Mouse (Mus musculus): Measurements from ENCODE around the gene Ephb4. TPM values are rescaled to one million over a fixed set of nuclear protein-coding genes. Genes with fewer than 3 reads are reported as not detected.
A peak's percentile ranks its signal among the peaks of the same experiment; 100 is the strongest.

Ephb4 gene
- polyA plus RNA-seq (2016; fragmentation: Nextera tagmentation; extraction: Ambion mirVana), result 86.9 and 99.6 TPM in 2 replicates

DNA sequence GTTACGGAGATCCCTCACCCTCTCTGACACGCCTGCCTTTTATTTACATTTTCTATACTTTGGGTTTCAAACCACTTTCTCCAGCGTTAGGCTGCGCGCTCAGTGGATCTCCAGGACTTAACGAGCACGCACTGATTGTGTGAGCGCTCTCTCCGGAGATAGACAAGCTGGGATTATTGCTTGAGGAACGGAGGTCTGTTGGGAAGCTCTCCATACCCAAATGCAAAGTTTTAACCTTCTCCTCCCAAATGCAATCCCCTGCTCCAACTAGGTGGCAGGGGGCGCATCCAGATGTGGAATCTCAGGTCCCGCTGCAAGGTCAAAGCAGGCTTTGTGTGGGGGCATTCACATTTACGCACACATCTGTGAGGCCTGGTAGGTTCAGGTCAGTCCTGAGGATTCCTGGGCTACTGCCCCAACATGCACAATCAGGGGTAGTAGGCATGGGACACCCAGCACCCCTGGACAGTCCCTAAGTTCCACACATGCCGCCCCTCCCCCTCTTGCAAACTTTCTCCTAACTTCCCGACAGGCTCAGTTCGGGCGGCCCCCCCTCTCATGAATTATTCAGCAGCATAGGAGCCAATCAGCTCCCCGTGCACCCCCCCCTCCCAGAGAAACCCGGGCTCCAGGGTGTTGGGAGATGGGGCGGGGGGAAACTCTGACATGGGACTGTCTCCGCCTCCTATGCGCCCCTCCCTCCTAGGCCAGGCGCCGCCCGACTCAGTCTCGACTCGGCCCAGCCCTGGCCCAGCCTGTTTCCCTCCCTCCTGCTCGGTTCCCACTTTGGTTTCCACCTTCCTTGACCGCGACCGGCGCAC lies at the start of gene Ephb4:
Gene Ephb4, plus strand, starts transcription at position 726 of the 821 bp plus-strand sequence.
- H3K4me1 ChIP-seq (replicated peaks), result peaks cover 67% of the 10 kb centered on the region
- no peaks in the 10 kb centered on the region; the same call in 1 of the 2 replicates for H3K27me3 ChIP-seq
- H3K4me2 ChIP-seq, result peak within 1 kb of the TSS; percentile 92
- peak within 1 kb of the TSS; percentile 89 for H3K4me3 ChIP-seq (replicated peaks)
- peak within 1 kb of the TSS; percentile 99 for H3K27ac ChIP-seq
- peak; percentile 95 for ATAC-seq (ENCODE audit: insufficient number of reproducible peaks, insufficient read depth, low FRiP score, low TSS enrichment, low read depth)
- peaks cover 13% of the 10 kb centered on the region for H3K36me3 ChIP-seq
- WGBS, result under 1% methylated on average over 31 of the region's 32 CpGs
- no peaks in the 10 kb centered on the region for H3K9me3 ChIP-seq
- H3K9ac ChIP-seq (replicated peaks), result peak within 1 kb of the TSS; percentile 97

DNA sequence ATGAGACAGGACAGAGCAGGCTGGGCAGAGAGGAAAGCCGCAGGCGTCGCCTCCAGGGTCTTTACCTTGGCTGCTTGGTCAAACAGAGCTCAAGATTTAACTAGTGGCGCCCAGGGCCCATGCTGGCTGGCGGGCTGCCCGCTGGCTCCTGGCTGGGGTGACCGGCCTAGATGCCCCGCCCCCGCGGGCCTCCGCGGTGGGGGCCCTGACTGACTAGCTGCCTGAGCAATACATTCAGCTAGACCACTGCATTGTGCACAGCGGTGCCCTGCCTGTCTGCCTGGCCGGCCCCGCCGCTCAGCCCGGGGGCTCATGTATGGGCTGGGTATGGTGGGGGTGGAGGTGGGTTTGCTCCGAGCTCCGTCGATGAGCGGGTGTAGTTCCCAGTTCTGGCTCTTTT lies 48.7 kb upstream of the Ephb4 start:
- Histone ChIP-seq H3K36me3 (peaks cover 97% of the 10 kb centered on the region), H3K4me3 (replicated peaks) (no peak overlapping the region), H3K27ac (no peak overlapping the region), H3K9me3 (no peaks in the 10 kb centered on the region), H3K9ac (replicated peaks) (no peak overlapping the region), H3K27me3 (no peaks in the 10 kb centered on the region), H3K4me2 (no peak overlapping the region), H3K4me1 (replicated peaks) (peaks cover 25% of the 10 kb centered on the region)
- no peak for ATAC-seq (ENCODE audit: insufficient number of reproducible peaks, insufficient read depth, low FRiP score, low TSS enrichment, low read depth)
- WGBS, result 87% methylated on average over 21 of the region's 21 CpGs

DNA sequence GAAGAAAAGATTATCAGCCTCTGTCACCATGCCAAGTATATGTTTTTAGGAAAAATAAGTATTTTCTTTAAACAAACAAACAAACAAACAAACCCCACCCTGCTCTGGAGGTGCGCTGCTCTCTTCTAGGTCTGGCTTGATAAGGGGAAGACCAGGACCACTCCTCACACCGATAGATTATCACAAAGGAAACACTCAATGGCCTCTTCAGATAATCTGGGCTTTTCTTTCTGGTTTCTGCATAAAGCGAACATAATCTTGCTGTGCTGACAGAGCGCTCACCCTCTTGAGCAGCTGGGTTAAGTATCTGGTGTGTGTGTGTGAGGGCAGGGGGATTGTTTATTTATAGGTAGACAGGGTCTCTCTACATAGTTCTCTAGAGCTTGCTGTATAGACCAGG lies 46.3 kb upstream of the Ephb4 start:
- Histone ChIP-seq H3K4me1 (replicated peaks) (peaks cover 34% of the 10 kb centered on the region), H3K27me3 (no peaks in the 10 kb centered on the region), H3K9me3 (0 out of 2 replicates have a peak, but pooled peaks cover 2% of the 10 kb centered on the region), H3K36me3 (peaks cover 78% of the 10 kb centered on the region), H3K9ac (replicated peaks) (no peak overlapping the region), H3K4me3 (replicated peaks) (no peak overlapping the region), H3K4me2 (no peak overlapping the region), H3K27ac (no peak overlapping the region)
- no peak for ATAC-seq (ENCODE audit: insufficient number of reproducible peaks, insufficient read depth, low FRiP score, low TSS enrichment, low read depth)
- WGBS, result 88% methylated on average over 4 of the region's 4 CpGs

DNA sequence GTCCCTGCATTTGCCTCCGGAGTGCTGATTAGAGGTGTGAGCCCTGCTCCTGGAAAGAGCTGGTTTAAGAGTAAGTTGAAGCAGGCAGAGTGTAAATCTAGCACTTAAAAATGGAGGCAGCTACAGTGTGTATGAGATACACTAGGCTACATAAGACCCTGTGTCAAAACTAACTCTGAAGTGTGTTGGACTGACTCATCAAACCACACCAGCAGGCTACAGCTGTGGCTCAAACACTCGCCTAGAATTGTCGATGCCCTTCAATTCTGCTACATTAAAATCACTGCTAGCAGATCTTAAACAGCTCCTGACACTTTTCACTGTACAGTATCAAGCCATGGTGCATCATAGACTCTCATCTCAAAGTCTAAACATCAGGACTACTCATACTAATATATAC lies 45.7 kb upstream of the Ephb4 start:
- peaks cover 34% of the 10 kb centered on the region for H3K4me1 ChIP-seq (replicated peaks)
- peak overlapping the region; percentile 25; the same call in 1 of the 2 replicates for H3K27ac ChIP-seq
- ATAC-seq (ENCODE audit: insufficient number of reproducible peaks, insufficient read depth, low FRiP score, low TSS enrichment, low read depth), result no peak
- H3K36me3 ChIP-seq, result peaks cover 78% of the 10 kb centered on the region
- peak overlapping the region; percentile 67; the same call in 1 of the 2 replicates for H3K4me2 ChIP-seq
- H3K27me3 ChIP-seq, result no peaks in the 10 kb centered on the region
- 0 out of 2 replicates have a peak, but pooled peaks cover 7% of the 10 kb centered on the region for H3K9me3 ChIP-seq
- 0 out of 2 replicates have a peak overlapping the region, but pooled peaks have one; percentile 31 for H3K9ac ChIP-seq (replicated peaks)
- H3K4me3 ChIP-seq (replicated peaks), result peak overlapping the region; percentile 95; the same call in 1 of the 2 replicates
- 87% methylated on average over 3 of the region's 3 CpGs for WGBS

DNA sequence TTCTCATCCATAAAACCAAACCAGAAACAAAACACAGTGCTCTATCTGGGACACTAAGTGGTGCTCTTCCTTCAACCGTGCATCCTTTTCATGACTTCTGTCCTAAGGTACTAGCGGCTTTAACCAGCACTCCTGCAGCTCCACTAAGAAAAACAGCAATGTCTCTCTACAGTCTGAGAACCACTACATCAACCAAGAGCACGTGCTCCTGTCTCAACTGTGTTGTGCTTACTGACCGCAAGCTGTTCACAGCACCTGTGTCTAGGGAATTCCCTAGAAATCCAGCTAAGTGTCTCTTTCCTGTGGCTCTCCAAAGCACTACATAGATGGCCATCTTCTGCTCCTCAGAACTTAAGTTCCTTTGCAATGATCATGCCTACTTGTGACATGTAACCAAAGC lies 45.1 kb upstream of the Ephb4 start:
- H3K4me2 ChIP-seq, result peak overlapping the region; percentile 67
- H3K4me1 ChIP-seq (replicated peaks), result peaks cover 34% of the 10 kb centered on the region
- peak overlapping the region; percentile 25; the same call in 1 of the 2 replicates for H3K27ac ChIP-seq
- peak overlapping the region; percentile 42 for H3K9ac ChIP-seq (replicated peaks)
- H3K36me3 ChIP-seq, result peaks cover 78% of the 10 kb centered on the region
- peak overlapping the region; percentile 95 for H3K4me3 ChIP-seq (replicated peaks)
- WGBS, result 53% methylated on average over 4 of the region's 4 CpGs
- H3K9me3 ChIP-seq, result 0 out of 2 replicates have a peak, but pooled peaks cover 7% of the 10 kb centered on the region
- no peak for ATAC-seq (ENCODE audit: insufficient number of reproducible peaks, insufficient read depth, low FRiP score, low TSS enrichment, low read depth)
- H3K27me3 ChIP-seq, result no peaks in the 10 kb centered on the region

DNA sequence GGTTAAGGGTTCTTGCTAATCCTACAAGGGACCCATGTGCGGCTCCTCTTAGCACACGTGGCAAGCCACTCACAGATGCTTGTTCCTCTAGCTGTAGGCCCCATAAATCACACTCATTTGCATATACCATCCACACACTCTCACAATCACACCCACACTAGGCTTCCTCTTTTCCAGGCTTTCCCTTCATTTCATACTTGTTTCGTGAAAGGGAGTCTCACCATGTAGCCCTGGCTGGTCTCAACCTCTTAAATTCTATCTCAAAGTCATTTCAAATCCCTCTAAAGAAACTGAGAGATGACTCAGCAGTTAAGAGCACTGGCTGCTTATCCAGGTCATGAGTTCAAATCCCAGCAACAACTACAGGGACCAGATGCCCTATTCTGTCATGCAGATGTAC lies 44.1 kb upstream of the Ephb4 start:
- Histone ChIP-seq H3K9ac (replicated peaks) (0 out of 2 replicates have a peak overlapping the region, but pooled peaks have one; percentile 1), H3K27me3 (no peaks in the 10 kb centered on the region), H3K36me3 (peaks cover 78% of the 10 kb centered on the region), H3K9me3 (0 out of 2 replicates have a peak, but pooled peaks cover 7% of the 10 kb centered on the region), H3K4me2 (peak overlapping the region; percentile 67), H3K4me1 (replicated peaks) (peaks cover 34% of the 10 kb centered on the region), H3K4me3 (replicated peaks) (peak overlapping the region; percentile 95), H3K27ac (no peak overlapping the region)
- no peak for ATAC-seq (ENCODE audit: insufficient number of reproducible peaks, insufficient read depth, low FRiP score, low TSS enrichment, low read depth)
- WGBS, result 45% methylated on average over 3 of the region's 3 CpGs

DNA sequence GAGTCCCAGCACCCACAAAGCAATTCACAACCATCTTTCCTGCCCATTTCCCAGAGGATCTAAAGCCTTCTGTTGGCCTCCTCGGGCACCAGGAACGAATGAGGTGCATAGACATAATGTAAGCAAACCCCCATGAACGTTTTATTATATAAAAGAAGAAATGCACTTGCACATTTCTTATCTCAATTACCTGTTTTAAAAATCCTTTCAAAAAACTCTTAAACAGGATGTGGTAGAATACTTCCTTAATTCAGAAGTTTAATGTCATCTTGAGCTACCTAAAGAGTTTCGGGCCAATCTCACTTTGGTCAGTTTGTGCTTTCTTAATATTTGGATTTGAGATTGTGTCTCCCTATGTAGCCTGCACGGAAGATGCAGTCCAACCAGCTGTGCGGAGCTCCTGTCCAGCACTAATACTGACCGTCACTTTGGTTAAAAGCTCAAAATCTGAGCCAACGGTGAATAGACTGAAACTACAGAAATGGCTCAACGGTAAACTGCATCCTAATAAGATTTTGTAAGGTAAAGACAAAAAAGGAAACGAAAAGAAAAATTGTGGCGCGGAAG lies 43.4 kb upstream of the Ephb4 start:
- Histone ChIP-seq H3K4me2 (peak overlapping the region; percentile 67), H3K27me3 (no peaks in the 10 kb centered on the region), H3K9ac (replicated peaks) (peak overlapping the region; percentile 97), H3K36me3 (peaks cover 78% of the 10 kb centered on the region), H3K4me3 (replicated peaks) (peak overlapping the region; percentile 95), H3K4me1 (replicated peaks) (peaks cover 36% of the 10 kb centered on the region), H3K9me3 (0 out of 2 replicates have a peak, but pooled peaks cover 7% of the 10 kb centered on the region), H3K27ac (peak overlapping the region; percentile 93)
- WGBS, result 18% methylated on average over 12 of the region's 12 CpGs
- no peak for ATAC-seq (ENCODE audit: insufficient number of reproducible peaks, insufficient read depth, low FRiP score, low TSS enrichment, low read depth)

DNA sequence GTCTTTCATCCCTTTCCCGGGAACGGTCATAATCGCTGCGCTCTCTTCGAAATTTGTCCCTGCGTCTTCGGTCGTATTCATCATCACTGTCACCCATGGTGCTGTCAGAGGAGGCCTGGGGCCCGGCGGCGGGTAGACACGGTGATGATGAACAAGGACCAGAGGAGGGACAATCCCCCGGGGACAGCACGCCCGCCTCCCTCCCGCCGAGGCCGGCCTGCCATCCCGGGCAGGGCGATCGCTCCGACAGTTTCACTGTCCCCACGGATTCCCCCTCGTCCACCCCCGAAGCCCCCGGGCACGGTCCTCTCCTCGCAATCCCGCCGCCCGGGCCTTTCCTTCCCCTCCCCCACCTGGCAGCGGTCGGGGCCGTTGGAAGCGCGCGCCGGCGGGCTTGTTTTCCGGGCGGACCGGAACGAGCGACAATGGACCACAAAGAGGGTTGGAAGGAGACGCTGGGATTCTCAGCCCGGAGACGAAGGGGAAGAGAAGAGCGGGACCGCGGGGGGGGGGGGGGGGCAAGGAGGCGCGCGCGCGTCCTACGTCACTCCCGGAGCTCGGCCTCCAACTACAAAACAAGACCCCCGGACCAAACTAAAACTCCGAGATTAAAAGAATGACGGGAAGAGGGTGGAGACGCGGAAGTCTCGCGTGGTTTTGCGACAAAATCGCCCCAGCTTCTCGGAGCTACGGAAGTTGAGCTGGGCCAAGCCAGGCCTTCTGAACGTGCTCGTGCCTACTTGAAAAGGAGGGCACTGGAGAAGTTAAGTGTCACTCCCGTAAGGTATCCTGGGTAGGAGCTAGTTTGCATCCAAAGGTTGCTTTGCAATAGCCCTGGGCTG lies 42.6 kb upstream of the Ephb4 start, which contains the start of gene Srrt:
Gene Srrt, minus strand, starts transcription at position 604 of the 842 bp plus-strand sequence.
- Histone ChIP-seq H3K9me3 (0 out of 2 replicates have a peak, but pooled peaks cover 7% of the 10 kb centered on the region), H3K4me3 (replicated peaks) (peak within 1 kb of the TSS; percentile 95), H3K4me2 (peak within 1 kb of the TSS; percentile 67), H3K4me1 (replicated peaks) (peaks cover 43% of the 10 kb centered on the region), H3K36me3 (peaks cover 77% of the 10 kb centered on the region), H3K27me3 (no peaks in the 10 kb centered on the region), H3K27ac (peak within 1 kb of the TSS; percentile 93), H3K9ac (replicated peaks) (peak within 1 kb of the TSS; percentile 97)
- ATAC-seq (ENCODE audit: insufficient number of reproducible peaks, insufficient read depth, low FRiP score, low TSS enrichment, low read depth), result peak; percentile 69
- WGBS, result under 1% methylated on average over 59 of the region's 72 CpGs

DNA sequence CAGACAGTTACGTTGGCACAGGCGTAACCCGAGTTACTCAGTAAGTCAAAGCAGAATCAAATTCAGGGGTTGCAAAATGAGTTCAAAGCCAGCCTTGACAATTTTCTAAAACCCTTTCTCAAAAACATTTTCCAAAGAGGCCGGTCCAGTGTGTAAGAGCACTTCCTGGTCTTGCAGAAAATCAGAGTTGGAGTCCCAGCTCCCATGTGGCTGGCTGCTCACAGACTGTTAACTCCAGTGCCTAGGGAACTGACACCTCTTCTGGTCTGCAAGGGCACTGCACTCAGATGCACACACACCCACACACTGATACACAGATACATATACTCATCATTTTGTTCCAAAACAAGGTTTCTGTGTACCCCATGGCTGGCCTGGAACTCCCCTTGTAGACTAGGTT lies 41.6 kb upstream of the Ephb4 start:
- ATAC-seq (ENCODE audit: insufficient number of reproducible peaks, insufficient read depth, low FRiP score, low TSS enrichment, low read depth), result no peak
- Histone ChIP-seq H3K4me2 (peak overlapping the region; percentile 67), H3K9me3 (0 out of 2 replicates have a peak, but pooled peaks cover 7% of the 10 kb centered on the region), H3K27me3 (no peaks in the 10 kb centered on the region), H3K36me3 (peaks cover 70% of the 10 kb centered on the region), H3K9ac (replicated peaks) (peak overlapping the region; percentile 97; the same call in 1 of the 2 replicates), H3K27ac (peak overlapping the region; percentile 93), H3K4me1 (replicated peaks) (peaks cover 54% of the 10 kb centered on the region), H3K4me3 (replicated peaks) (peak overlapping the region; percentile 95)
- WGBS, result 92% methylated on average over 4 of the region's 4 CpGs

DNA sequence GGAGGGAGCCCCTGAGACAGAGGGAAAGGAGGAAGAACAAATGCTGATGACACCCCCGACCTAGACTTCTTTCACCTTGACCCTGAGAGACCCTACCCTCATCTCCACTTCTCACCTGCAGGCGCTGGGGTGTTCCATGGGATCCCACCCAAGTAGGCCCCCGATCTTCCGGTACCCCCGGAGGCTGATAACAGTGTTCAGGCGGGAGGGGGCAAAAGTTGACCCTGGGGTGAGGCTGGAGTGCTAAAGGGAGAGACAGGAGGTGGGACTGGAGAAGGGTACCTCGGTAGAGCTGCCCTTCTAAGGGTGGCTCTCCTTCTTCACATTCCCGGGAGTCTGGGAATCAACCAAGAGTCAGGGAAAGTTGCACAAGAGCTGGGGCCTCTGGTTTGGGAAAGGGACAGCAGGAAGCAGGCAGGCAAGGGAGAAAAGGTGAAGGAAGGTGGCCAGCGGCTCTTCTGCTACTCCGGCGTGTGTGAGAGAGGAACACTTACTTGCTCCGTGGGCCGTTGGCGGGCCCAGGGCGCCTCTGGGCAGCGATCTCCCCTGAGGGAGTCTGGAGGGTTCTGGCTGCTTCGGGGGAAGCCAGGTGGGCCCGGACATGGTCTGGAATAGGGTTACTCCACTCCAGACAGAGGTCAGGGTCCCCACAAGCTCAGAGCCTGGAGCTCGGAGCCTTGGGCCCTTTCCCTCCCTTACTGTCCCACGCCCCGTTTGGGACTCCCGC lies 36.3 kb upstream of the Ephb4 start:
- H3K4me1 ChIP-seq (replicated peaks), result peaks cover 36% of the 10 kb centered on the region
- H3K27ac ChIP-seq, result peak overlapping the region; percentile 97
- 0 out of 2 replicates have a peak, but pooled peaks cover 5% of the 10 kb centered on the region for H3K9me3 ChIP-seq
- H3K4me2 ChIP-seq, result peak overlapping the region; percentile 96
- H3K4me3 ChIP-seq (replicated peaks), result peak overlapping the region; percentile 76
- 2% methylated on average over 22 of the region's 22 CpGs for WGBS
- ATAC-seq (ENCODE audit: insufficient number of reproducible peaks, insufficient read depth, low FRiP score, low TSS enrichment, low read depth), result peak; percentile 48
- peaks cover 54% of the 10 kb centered on the region for H3K36me3 ChIP-seq
- peak overlapping the region; percentile 91 for H3K9ac ChIP-seq (replicated peaks)
- H3K27me3 ChIP-seq, result no peaks in the 10 kb centered on the region
